21 mouse cellular contexts compared by ENCODE assay signal in the genomic region with DNA sequence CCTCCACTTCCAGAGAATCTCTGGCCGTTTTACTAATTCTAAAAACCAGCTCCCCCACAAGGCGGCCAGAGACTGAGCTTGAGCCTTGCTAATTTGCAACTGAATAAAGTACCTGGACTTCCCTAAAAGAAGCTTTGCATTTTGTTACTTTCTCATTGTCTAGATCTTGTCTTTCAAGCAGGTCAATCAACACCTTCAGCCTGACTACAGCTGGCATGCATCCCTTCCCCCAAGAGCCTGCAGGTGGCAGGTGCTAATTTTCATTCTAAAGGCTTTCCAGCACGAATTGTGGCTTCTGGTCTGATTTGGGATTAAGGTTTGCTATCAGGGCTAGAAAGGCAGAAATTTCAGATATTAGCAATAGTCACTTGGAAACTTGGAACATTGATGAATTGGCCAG.
DNase-seq lines count a peak whose midpoint lies in the region; TF ChIP-seq lines count a peak whose summit lies in the region.
"Had no signal": no experiment of that assay in that cellular context is flagged by ENCODE, and none has a peak within 500 bp of the region (broad histone marks: within the 10 kb centered on the region; RNA-seq: fewer than 3 reads in every experiment).

No protein-coding gene starts in this region.

- no peak overlapping the region for H3K4me3 ChIP-seq in ES-Bruce4 (ENCODE audit: low read depth, low read length)
- H3K4me3 ChIP-seq: embryonic facial prominence, embryonic 10.5 days; embryonic facial prominence, embryonic 12.5 days; forebrain, embryonic 13.5 days; forebrain, embryonic 15.5 days had no signal

- H3K9me3 ChIP-seq in ES-Bruce4 (replicated peaks; ENCODE audit: control insufficient read depth, insufficient read depth, low read length, poor library complexity, severe bottlenecking), result peaks cover 29% of the 10 kb centered on the region
- H3K9me3 ChIP-seq: G1E had no signal

- no peaks in the 10 kb centered on the region for H3K4me1 ChIP-seq in ES-Bruce4 (ENCODE audit: control insufficient read depth, insufficient read depth, low read length)
- H3K4me1 ChIP-seq: embryonic facial prominence, embryonic 10.5 days; embryonic facial prominence, embryonic 12.5 days; forebrain, embryonic 13.5 days; forebrain, embryonic 15.5 days had no signal

- H3K36me3 ChIP-seq in ES-Bruce4 (ENCODE audit: control insufficient read depth, insufficient read depth, low read length, poor library complexity, severe bottlenecking), result no peaks in the 10 kb centered on the region
- H3K36me3 ChIP-seq: embryonic facial prominence, embryonic 10.5 days; embryonic facial prominence, embryonic 12.5 days; forebrain, embryonic 15.5 days; G1E had no signal

- no peak overlapping the region for H3K9ac ChIP-seq in ES-Bruce4 (ENCODE audit: low read depth, poor library complexity, severe bottlenecking)
- H3K9ac ChIP-seq: embryonic facial prominence, embryonic 12.5 days; forebrain, embryonic 13.5 days; forebrain, embryonic 15.5 days; forebrain, postnatal 0 days had no signal

- peak; percentile 96 for TF ChIP-seq EP300 in ES-Bruce4 (IDR thresholded peaks at IDR 0.05; ENCODE audit: insufficient read depth, low read depth, low read length)

- no peaks in the 10 kb centered on the region for H3K27me3 ChIP-seq in ES-Bruce4 (ENCODE audit: control insufficient read depth, insufficient read depth, low read length, poor library complexity, severe bottlenecking)
- H3K27me3 ChIP-seq: embryonic facial prominence, embryonic 12.5 days; forebrain, embryonic 13.5 days; forebrain, embryonic 15.5 days; Patski had no signal

- TF ChIP-seq CTCF in ES-Bruce4 (IDR thresholded peaks at IDR 0.05; ENCODE audit: low read depth, low read length), result no peak

- H3K27ac ChIP-seq in ES-Bruce4 (ENCODE audit: insufficient read depth, low read length), result 0 out of 2 replicates have a peak overlapping the region, but pooled peaks have one; percentile 36
- H3K27ac ChIP-seq: embryonic facial prominence, embryonic 10.5 days; embryonic facial prominence, embryonic 12.5 days; forebrain, embryonic 13.5 days; forebrain, embryonic 15.5 days had no signal

- no peak for TF ChIP-seq POLR2A in ES-Bruce4 (IDR thresholded peaks at IDR 0.05; ENCODE audit: insufficient read depth, low read length)

- peak; percentile 92 for DNase-seq in ES-CJ7 (ENCODE audit: low read depth, low spot score)
- peak; percentile 93 for DNase-seq in R1 (ENCODE audit: low read depth, low spot score)
- no peak for DNase-seq in spleen, adult 12 weeks (ENCODE audit: low spot score)
- no peak for DNase-seq in layer of hippocampus, adult 9-11 months
- no peak for DNase-seq in cerebellum, adult 9-10 months
- DNase-seq: adrenal gland, adult 2 months; adrenal gland, postnatal 10 days; adrenal gland, postnatal 25 days; cerebellum, adult 11 months; cerebellum, adult 18-20 months; cerebellum, adult 8-10 months; cerebellum, postnatal 10 days; cerebellum, postnatal 25 days; forebrain, postnatal 0 days had no signal

Comparison
In these comparisons a context has a peak if more than half of its experiments do, and no peak if none do; other contexts are left out.
1. DNase-seq: peak in ES-CJ7 (single experiment) and R1 (single experiment); none in spleen, adult 12 weeks (single experiment), layer of hippocampus, adult 9-11 months (single experiment) and cerebellum, adult 9-10 months (single experiment).